Mouse (Mus musculus) kidney, postnatal 14 days (tissue): ENCODE data around the gene Hoxb2.

Experiments
- DNase-seq: peaks from one replicate; pipeline ENCODE4 v3.0.0; 2022; ENCODE audit warnings: mixed read lengths

Gene Hoxb2

GRCm38 (mm10) chr11:96316696-96317607 is 33.4 kb upstream of the Hoxb2 start:
- DNase-seq, result no peak

- DNase-seq, result no peak
Observed at GRCm38 (mm10) chr11:96317608-96318367, 32.5 kb upstream of the Hoxb2 start, which contains the start of gene Hoxb4. Gene Hoxb4, plus strand, starts transcription at chr11:96318267.

- DNase-seq, result peak; percentile 92
Observed at GRCm38 (mm10) chr11:96318368-96319070, 31.8 kb upstream of the Hoxb2 start.

GRCm38 (mm10) chr11:96319071-96319902 is 31.0 kb upstream of the Hoxb2 start:
- peak; percentile 84 for DNase-seq

- DNase-seq, result peak; percentile 77
Observed at GRCm38 (mm10) chr11:96319910-96320309, 30.4 kb upstream of the Hoxb2 start.

GRCm38 (mm10) chr11:96320688-96321087 is 29.6 kb upstream of the Hoxb2 start:
- no peak for DNase-seq

- no peak for DNase-seq
Observed at GRCm38 (mm10) chr11:96321846-96322245, 28.5 kb upstream of the Hoxb2 start.

- DNase-seq, result no peak
Observed at GRCm38 (mm10) chr11:96322738-96323137, 27.6 kb upstream of the Hoxb2 start.

GRCm38 (mm10) chr11:96323154-96323553 is 27.2 kb upstream of the Hoxb2 start, which contains the start of gene Hoxb3:
Gene Hoxb3, plus strand, starts transcription at chr11:96323326.
- no peak for DNase-seq

- DNase-seq, result no peak
Observed at GRCm38 (mm10) chr11:96324125-96324524, 26.2 kb upstream of the Hoxb2 start.

- DNase-seq, result no peak
Observed at GRCm38 (mm10) chr11:96324965-96325364, 25.4 kb upstream of the Hoxb2 start.

GRCm38 (mm10) chr11:96325747-96326212 is 24.5 kb upstream of the Hoxb2 start:
- DNase-seq, result no peak

GRCm38 (mm10) chr11:96326705-96327104 is 23.6 kb upstream of the Hoxb2 start:
- DNase-seq, result no peak

- DNase-seq, result no peak
Observed at GRCm38 (mm10) chr11:96327122-96327521, 23.2 kb upstream of the Hoxb2 start.

GRCm38 (mm10) chr11:96327750-96328149 is 22.6 kb upstream of the Hoxb2 start:
- no peak for DNase-seq

- DNase-seq, result no peak
Observed at GRCm38 (mm10) chr11:96328605-96329004, 21.7 kb upstream of the Hoxb2 start.

- no peak for DNase-seq
Observed at GRCm38 (mm10) chr11:96332105-96332504, 18.2 kb upstream of the Hoxb2 start.

GRCm38 (mm10) chr11:96332618-96333032 is 17.7 kb upstream of the Hoxb2 start:
- no peak for DNase-seq

- no peak for DNase-seq
Observed at GRCm38 (mm10) chr11:96333241-96334001, 16.9 kb upstream of the Hoxb2 start.

GRCm38 (mm10) chr11:96334002-96334364 is 16.3 kb upstream of the Hoxb2 start:
- no peak for DNase-seq

GRCm38 (mm10) chr11:96334998-96335397 is 15.3 kb upstream of the Hoxb2 start:
- DNase-seq, result no peak
